ENCODE assay signal across 8 mouse cellular contexts in the genomic region with DNA sequence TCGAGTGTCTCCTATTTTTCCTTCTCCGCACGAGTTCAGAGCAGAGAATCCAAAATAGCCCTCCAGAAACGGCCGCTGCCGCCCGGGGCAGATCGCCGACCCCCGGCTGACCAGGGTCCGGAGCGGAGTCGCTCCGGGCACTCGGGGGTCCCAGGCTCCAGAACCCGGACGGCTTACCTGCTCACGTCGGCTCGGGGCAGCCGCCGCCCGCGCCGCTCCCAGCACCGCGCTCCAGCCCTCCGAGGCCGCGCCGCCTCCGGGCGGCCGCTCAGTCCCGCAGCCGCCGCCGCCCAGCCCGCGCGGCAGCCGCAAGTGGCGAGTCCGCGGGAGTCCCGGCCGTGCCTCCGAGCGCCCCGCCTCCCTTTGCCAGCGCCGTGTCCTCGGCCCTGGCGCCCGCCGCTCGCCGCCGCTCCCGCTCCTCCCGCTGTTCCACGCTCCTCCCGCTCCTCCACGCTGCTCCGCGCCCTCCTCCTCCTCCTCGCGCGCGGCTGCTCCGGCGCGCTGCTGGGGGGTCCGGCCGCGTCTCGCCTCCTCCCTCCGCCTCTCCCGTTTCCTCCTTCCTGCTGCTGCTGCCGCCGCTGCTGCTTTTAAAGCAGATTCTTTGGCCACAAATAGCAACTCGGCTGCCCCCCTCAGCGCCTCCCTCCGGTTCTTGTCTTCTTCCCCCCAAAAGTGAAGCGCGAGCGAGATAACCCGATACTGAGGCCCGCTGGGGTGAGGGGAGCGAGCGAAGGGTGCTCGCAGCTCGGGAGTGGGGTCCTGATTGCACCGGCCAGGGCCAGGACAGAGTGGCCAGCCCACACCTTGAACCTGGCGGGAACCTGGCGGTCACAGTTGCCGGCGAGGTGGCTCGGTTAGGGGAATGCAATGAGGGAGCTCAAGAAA.
DNase-seq lines count a peak whose midpoint lies in the region; ATAC-seq lines count a peak whose summit lies in the region.

No protein-coding gene starts in this region.

- H3K9me3 ChIP-seq in embryonic facial prominence, embryonic 14.5 days (ENCODE audit: control insufficient read depth, low read length): no peaks in the 10 kb centered on the region
- H3K9me3 ChIP-seq in limb, embryonic 11.5 days (ENCODE audit: control insufficient read depth, low read length): no peaks in the 10 kb centered on the region
- H3K9me3 ChIP-seq in midbrain, embryonic 13.5 days: no peaks in the 10 kb centered on the region
- no peaks in the 10 kb centered on the region for H3K9me3 ChIP-seq in stomach, embryonic 16.5 days (replicated peaks; ENCODE audit: control insufficient read depth, low read length)

- H3K4me3 ChIP-seq in embryonic facial prominence, embryonic 14.5 days (ENCODE audit: low read depth, low read length): peak overlapping the region; percentile 87
- peak overlapping the region; percentile 85 for H3K4me3 ChIP-seq in limb, embryonic 11.5 days (ENCODE audit: low read depth, low read length)
- peak overlapping the region; percentile 83 for H3K4me3 ChIP-seq in midbrain, embryonic 13.5 days (replicated peaks)
- H3K4me3 ChIP-seq in stomach, embryonic 16.5 days (replicated peaks; ENCODE audit: low read length): peak overlapping the region; percentile 89

- ATAC-seq in embryonic facial prominence, embryonic 14.5 days (ENCODE audit: low read depth): peak; percentile 89
- ATAC-seq in limb, embryonic 11.5 days (ENCODE audit: insufficient number of reproducible peaks, low FRiP score, low TSS enrichment, low read depth): peak; percentile 84
- peak; percentile 87 for ATAC-seq in midbrain, embryonic 13.5 days
- peak; percentile 85 for ATAC-seq in stomach, embryonic 16.5 days (ENCODE audit: insufficient read depth, low FRiP score)

- under 1% methylated on average over 38 of the region's 99 CpGs for WGBS in embryonic facial prominence, embryonic 14.5 days
- WGBS in limb, embryonic 11.5 days: under 1% methylated on average over 93 of the region's 99 CpGs
- 0% methylated on average over 82 of the region's 99 CpGs for WGBS in midbrain, embryonic 13.5 days
- under 1% methylated on average over 83 of the region's 99 CpGs for WGBS in stomach, embryonic 16.5 days

- H3K4me2 ChIP-seq in embryonic facial prominence, embryonic 14.5 days (ENCODE audit: low read depth, low read length): peak overlapping the region; percentile 80
- peak overlapping the region; percentile 69 for H3K4me2 ChIP-seq in limb, embryonic 11.5 days (ENCODE audit: low read depth, severe bottlenecking)
- H3K4me2 ChIP-seq in midbrain, embryonic 13.5 days (replicated peaks): peak overlapping the region; percentile 71
- H3K4me2 ChIP-seq in stomach, embryonic 16.5 days (ENCODE audit: low read depth, low read length): peak overlapping the region; percentile 86

- no peaks in the 10 kb centered on the region for H3K27me3 ChIP-seq in embryonic facial prominence, embryonic 14.5 days (replicated peaks; ENCODE audit: control insufficient read depth, insufficient read depth, low read length)
- H3K27me3 ChIP-seq in limb, embryonic 11.5 days (ENCODE audit: control insufficient read depth, insufficient read depth, low read length): no peaks in the 10 kb centered on the region
- no peaks in the 10 kb centered on the region for H3K27me3 ChIP-seq in midbrain, embryonic 13.5 days
- no peaks in the 10 kb centered on the region for H3K27me3 ChIP-seq in stomach, embryonic 16.5 days (ENCODE audit: control insufficient read depth, insufficient read depth, low read length)

- peak overlapping the region; percentile 98 for H3K9ac ChIP-seq in embryonic facial prominence, embryonic 14.5 days (ENCODE audit: low read depth, low read length)
- peak overlapping the region; percentile 97 for H3K9ac ChIP-seq in limb, embryonic 11.5 days (ENCODE audit: low read length)
- peak overlapping the region; percentile 96 for H3K9ac ChIP-seq in midbrain, embryonic 13.5 days (replicated peaks)
- peak overlapping the region; percentile 94 for H3K9ac ChIP-seq in stomach, embryonic 16.5 days (ENCODE audit: low read length)

- peak; percentile 78 for DNase-seq in embryo, embryonic 10 days (ENCODE audit: low spot score)
- no peak for DNase-seq in embryo, embryonic 9.5 days (ENCODE audit: extremely low spot score)
- DNase-seq in embryonic facial prominence, embryonic 14.5 days (ENCODE audit: low spot score): peak; percentile 87
- peak; percentile 39 to 52 for DNase-seq in heart, adult 9 months (ENCODE audit: low spot score in 2 of 2)
- DNase-seq in kidney, adult 8-10 months: peak; percentile 70 to 77
- peak; percentile 84 for DNase-seq in limb, embryonic 11.5 days (ENCODE audit: low spot score)

- H3K4me1 ChIP-seq in embryonic facial prominence, embryonic 14.5 days (ENCODE audit: control insufficient read depth, insufficient read depth, low read length): peaks cover 13% of the 10 kb centered on the region
- no peaks in the 10 kb centered on the region for H3K4me1 ChIP-seq in limb, embryonic 11.5 days (ENCODE audit: control insufficient read depth, insufficient read depth, low read length)
- peaks cover 24% of the 10 kb centered on the region for H3K4me1 ChIP-seq in midbrain, embryonic 13.5 days (replicated peaks)
- peaks cover 3% of the 10 kb centered on the region; the same call in 1 of the 2 replicates for H3K4me1 ChIP-seq in stomach, embryonic 16.5 days (ENCODE audit: control insufficient read depth, insufficient read depth, low read length)

- H3K36me3 ChIP-seq in embryonic facial prominence, embryonic 14.5 days (ENCODE audit: control insufficient read depth, insufficient read depth, low read length): no peaks in the 10 kb centered on the region
- no peaks in the 10 kb centered on the region for H3K36me3 ChIP-seq in limb, embryonic 11.5 days (ENCODE audit: control insufficient read depth, insufficient read depth, low read length)
- H3K36me3 ChIP-seq in midbrain, embryonic 13.5 days: no peaks in the 10 kb centered on the region
- H3K36me3 ChIP-seq in stomach, embryonic 16.5 days (ENCODE audit: control insufficient read depth, insufficient read depth, low read length): no peaks in the 10 kb centered on the region

- peak overlapping the region; percentile 98 for H3K27ac ChIP-seq in embryonic facial prominence, embryonic 14.5 days (replicated peaks; ENCODE audit: low read depth, low read length)
- peak overlapping the region; percentile 82 for H3K27ac ChIP-seq in limb, embryonic 11.5 days (replicated peaks; ENCODE audit: low read depth, low read length)
- H3K27ac ChIP-seq in midbrain, embryonic 13.5 days: peak overlapping the region; percentile 94
- H3K27ac ChIP-seq in stomach, embryonic 16.5 days (ENCODE audit: low read length): peak overlapping the region; percentile 93
